Comparison of ENCODE assay signal across 19 mouse cellular contexts in the genomic region with DNA sequence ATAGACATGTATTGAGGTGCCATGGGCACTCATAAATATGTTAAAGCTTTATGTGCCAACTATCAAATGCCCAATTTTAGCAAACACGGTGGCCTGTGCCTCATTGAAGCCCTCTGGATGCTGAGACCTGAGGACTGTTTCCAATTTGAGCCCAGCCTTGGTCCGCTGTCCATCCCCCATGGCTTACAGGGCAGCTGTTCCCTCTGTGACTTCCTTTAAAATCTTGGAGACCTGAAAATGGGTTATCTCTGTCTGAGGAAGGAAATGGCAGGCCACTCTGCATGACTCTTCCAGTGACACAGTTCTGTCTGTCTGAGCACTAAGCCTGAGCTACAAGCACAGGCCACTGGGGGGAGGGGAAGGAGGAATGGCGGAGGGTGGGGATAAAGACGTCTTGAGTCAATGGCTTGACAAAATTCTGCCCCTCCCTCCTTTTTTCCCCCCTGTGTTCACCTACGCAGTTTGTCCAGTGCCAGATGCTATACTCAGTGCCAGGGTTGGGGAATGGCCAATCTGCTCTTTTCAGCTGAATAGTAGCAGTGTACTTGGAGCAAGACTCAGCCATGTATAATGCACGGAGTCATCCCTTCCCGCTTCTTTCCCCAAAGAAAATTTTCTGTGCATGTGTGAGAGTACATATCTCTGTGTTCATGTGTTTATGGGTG.
DNase-seq lines count a peak whose midpoint lies in the region; ATAC-seq and TF ChIP-seq lines count a peak whose summit lies in the region.
"Had no signal": no experiment of that assay in that cellular context is flagged by ENCODE, and none has a peak within 500 bp of the region (broad histone marks: within the 10 kb centered on the region; RNA-seq: fewer than 3 reads in every experiment).

No protein-coding gene starts in this region.

- H3K27me3 ChIP-seq in kidney, adult 2 months (replicated peaks; ENCODE audit: control insufficient read depth, insufficient read depth, low read length): no peaks in the 10 kb centered on the region
- no peaks in the 10 kb centered on the region for H3K27me3 ChIP-seq in kidney, embryonic 16.5 days (ENCODE audit: insufficient read depth, low read length)
- H3K27me3 ChIP-seq in forebrain, embryonic 12.5 days: peaks cover 42% of the 10 kb centered on the region
- H3K27me3 ChIP-seq: embryonic facial prominence, embryonic 12.5 days; heart, embryonic 15.5 days; kidney, embryonic 15.5 days; limb, embryonic 12.5 days; neural tube, embryonic 12.5 days had no signal

- no peak overlapping the region for H3K4me3 ChIP-seq in kidney, adult 2 months (ENCODE audit: insufficient read depth, low read depth, low read length)
- no peak overlapping the region for H3K4me3 ChIP-seq in kidney, embryonic 16.5 days (ENCODE audit: low read length)
- no peak overlapping the region for H3K4me3 ChIP-seq in forebrain, embryonic 12.5 days (replicated peaks)
- H3K4me3 ChIP-seq: embryonic facial prominence, embryonic 12.5 days; heart, adult 2 months; heart, embryonic 15.5 days; kidney, embryonic 15.5 days; left cerebral cortex, adult 2 months; limb, embryonic 12.5 days; neural tube, embryonic 12.5 days had no signal

- peak; percentile 25 for DNase-seq in kidney, adult 2 months
- peak; percentile 35 for DNase-seq in retina, postnatal 1 day
- no peak for DNase-seq in retina, embryonic 14.5 days (ENCODE audit: low spot score)
- DNase-seq in brain, adult 2 months (ENCODE audit: low read depth, low spot score): peak; percentile 54
- DNase-seq: cerebellum, adult 11 months; heart, adult 2 months; lung, embryonic 14.5 days; lung, postnatal 4 days; right cerebral cortex, postnatal 25 days had no signal

- 91% methylated on average over 7 of the region's 7 CpGs for WGBS in kidney, adult 2 months
- WGBS in kidney, embryonic 16.5 days: 82% methylated on average over 7 of the region's 7 CpGs
- WGBS in forebrain, embryonic 12.5 days: 70% methylated on average over 7 of the region's 7 CpGs

- H3K4me2 ChIP-seq in kidney, embryonic 16.5 days (replicated peaks; ENCODE audit: low read depth, low read length): no peak overlapping the region
- no peak overlapping the region for H3K4me2 ChIP-seq in forebrain, embryonic 12.5 days
- H3K4me2 ChIP-seq: embryonic facial prominence, embryonic 12.5 days; heart, embryonic 15.5 days; kidney, embryonic 15.5 days; limb, embryonic 12.5 days; lung, embryonic 14.5 days; neural tube, embryonic 12.5 days had no signal

- no peak overlapping the region for H3K27ac ChIP-seq in kidney, adult 2 months (ENCODE audit: insufficient read depth, low read depth, low read length)
- H3K27ac ChIP-seq in kidney, embryonic 16.5 days (ENCODE audit: low read length): no peak overlapping the region
- no peak overlapping the region for H3K27ac ChIP-seq in forebrain, embryonic 12.5 days
- H3K27ac ChIP-seq: embryonic facial prominence, embryonic 12.5 days; heart, adult 2 months; heart, embryonic 15.5 days; kidney, embryonic 15.5 days; left cerebral cortex, adult 2 months; limb, embryonic 12.5 days; neural tube, embryonic 12.5 days had no signal

- H3K4me1 ChIP-seq in kidney, adult 2 months (ENCODE audit: control insufficient read depth, insufficient read depth, low read length): peaks cover 13% of the 10 kb centered on the region; the same call in 1 of the 2 replicates
- peaks cover 23% of the 10 kb centered on the region for H3K4me1 ChIP-seq in kidney, embryonic 16.5 days (ENCODE audit: insufficient read depth, low read length)
- H3K4me1 ChIP-seq in forebrain, embryonic 12.5 days: peaks cover 15% of the 10 kb centered on the region

- H3K9ac ChIP-seq in kidney, embryonic 16.5 days (replicated peaks; ENCODE audit: low read length): no peak overlapping the region
- no peak overlapping the region for H3K9ac ChIP-seq in forebrain, embryonic 12.5 days
- H3K9ac ChIP-seq: embryonic facial prominence, embryonic 12.5 days; heart, embryonic 15.5 days; kidney, embryonic 15.5 days; limb, embryonic 12.5 days; lung, embryonic 14.5 days; neural tube, embryonic 12.5 days had no signal

- no peaks in the 10 kb centered on the region for H3K9me3 ChIP-seq in kidney, embryonic 16.5 days (ENCODE audit: low read length)
- no peaks in the 10 kb centered on the region for H3K9me3 ChIP-seq in forebrain, embryonic 12.5 days
- H3K9me3 ChIP-seq: embryonic facial prominence, embryonic 12.5 days; heart, embryonic 15.5 days; kidney, embryonic 15.5 days; limb, embryonic 12.5 days; neural tube, embryonic 12.5 days had no signal

- ATAC-seq in kidney, embryonic 16.5 days (ENCODE audit: low FRiP score, low TSS enrichment): no peak
- peak; percentile 40 for ATAC-seq in megakaryocyte progenitor cell, adult 5-6 weeks (replicated peaks; ENCODE audit: poor library complexity)
- ATAC-seq in forebrain, embryonic 12.5 days (ENCODE audit: low FRiP score): no peak
- ATAC-seq: forebrain, embryonic 16.5 days had no signal

- TF ChIP-seq CTCF in kidney, adult 2 months (conservative IDR thresholded peaks at IDR 0.05; ENCODE audit: insufficient read depth, insufficient read length, low read depth, low read length): no peak

- H3K36me3 ChIP-seq in kidney, adult 2 months (ENCODE audit: control insufficient read depth, insufficient read depth, low read length): no peaks in the 10 kb centered on the region
- H3K36me3 ChIP-seq in kidney, embryonic 16.5 days (ENCODE audit: insufficient read depth, low read length): no peaks in the 10 kb centered on the region
- no peaks in the 10 kb centered on the region for H3K36me3 ChIP-seq in forebrain, embryonic 12.5 days (replicated peaks)
- H3K36me3 ChIP-seq: embryonic facial prominence, embryonic 12.5 days; heart, embryonic 15.5 days; kidney, embryonic 15.5 days; limb, embryonic 12.5 days; neural tube, embryonic 12.5 days had no signal

- TF ChIP-seq POLR2A in kidney, adult 2 months (IDR thresholded peaks at IDR 0.05; ENCODE audit: low read depth, low read length): no peak
